Comparison of ENCODE assay signal across 9 mouse cellular contexts in genomic region chr10:98781888-98782351, GRCm38 (mm10).
A peak's percentile ranks its signal among the peaks of the same experiment; 100 is the strongest.
DNase-seq lines count a peak whose midpoint lies in the region; ATAC-seq lines count a peak whose summit lies in the region.
"Had no signal": no experiment of that assay in that cellular context is flagged by ENCODE, and none has a peak within 500 bp of the region (broad histone marks: within the 10 kb centered on the region; RNA-seq: fewer than 3 reads in every experiment).

No protein-coding gene starts in this region.

- no peak overlapping the region for H3K4me2 ChIP-seq in embryonic facial prominence, embryonic 14.5 days (ENCODE audit: low read depth, low read length)
- H3K4me2 ChIP-seq in midbrain, embryonic 13.5 days (replicated peaks), result no peak overlapping the region
- H3K4me2 ChIP-seq: hindbrain, embryonic 15.5 days had no signal

- no peaks in the 10 kb centered on the region for H3K9me3 ChIP-seq in embryonic facial prominence, embryonic 14.5 days (ENCODE audit: control insufficient read depth, low read length)
- no peaks in the 10 kb centered on the region for H3K9me3 ChIP-seq in midbrain, embryonic 13.5 days
- H3K9me3 ChIP-seq: hindbrain, embryonic 15.5 days had no signal

- WGBS in embryonic facial prominence, embryonic 14.5 days, result 26% methylated on average over 3 of the region's 3 CpGs
- 16% methylated on average over 3 of the region's 3 CpGs for WGBS in midbrain, embryonic 13.5 days

- peak; percentile 92 for DNase-seq in heart, adult 11 months
- no peak for DNase-seq in heart, postnatal 25 days (ENCODE audit: low spot score)
- peak; percentile 66 for DNase-seq in CD4-positive helper T cell, adult 2 months (ENCODE audit: low read depth, low spot score)
- peak; percentile 27 for DNase-seq in embryonic facial prominence, embryonic 14.5 days (ENCODE audit: low spot score)
- peak; percentile 41 for DNase-seq in lung, postnatal 10 days
- no peak for DNase-seq in layer of hippocampus, adult 18-20 months (ENCODE audit: low spot score in 2 of 2)
- no peak for DNase-seq in adrenal gland, adult 18-20 months (ENCODE audit: low spot score in 2 of 2)

- intact Hi-C loops in heart, postnatal 25 days (cut with DNase I), result loop anchor here (5.0 kb wide), 1 partner anchor 130 kb away; the partner anchor contains the start of gene Atp2b1

- H3K4me1 ChIP-seq in embryonic facial prominence, embryonic 14.5 days (ENCODE audit: control insufficient read depth, insufficient read depth, low read length), result no peaks in the 10 kb centered on the region
- no peaks in the 10 kb centered on the region for H3K4me1 ChIP-seq in midbrain, embryonic 13.5 days (replicated peaks)
- H3K4me1 ChIP-seq: hindbrain, embryonic 15.5 days had no signal

- H3K27me3 ChIP-seq in embryonic facial prominence, embryonic 14.5 days (replicated peaks; ENCODE audit: control insufficient read depth, insufficient read depth, low read length), result no peaks in the 10 kb centered on the region
- no peaks in the 10 kb centered on the region for H3K27me3 ChIP-seq in midbrain, embryonic 13.5 days
- H3K27me3 ChIP-seq: hindbrain, embryonic 15.5 days had no signal

- no peak overlapping the region for H3K4me3 ChIP-seq in embryonic facial prominence, embryonic 14.5 days (ENCODE audit: low read depth, low read length)
- no peak overlapping the region for H3K4me3 ChIP-seq in midbrain, embryonic 13.5 days (replicated peaks)
- H3K4me3 ChIP-seq: hindbrain, embryonic 15.5 days had no signal

- H3K9ac ChIP-seq in embryonic facial prominence, embryonic 14.5 days (ENCODE audit: low read depth, low read length), result no peak overlapping the region
- H3K9ac ChIP-seq in midbrain, embryonic 13.5 days (replicated peaks), result no peak overlapping the region
- H3K9ac ChIP-seq: hindbrain, embryonic 15.5 days had no signal

- 0 out of 2 replicates have a peak, but pooled peaks have one; percentile 26 for ATAC-seq in embryonic facial prominence, embryonic 14.5 days (ENCODE audit: low read depth)
- no peak for ATAC-seq in midbrain, embryonic 13.5 days

- no peaks in the 10 kb centered on the region for H3K36me3 ChIP-seq in embryonic facial prominence, embryonic 14.5 days (ENCODE audit: control insufficient read depth, insufficient read depth, low read length)
- H3K36me3 ChIP-seq in midbrain, embryonic 13.5 days, result no peaks in the 10 kb centered on the region
- H3K36me3 ChIP-seq: hindbrain, embryonic 15.5 days had no signal

- H3K27ac ChIP-seq in embryonic facial prominence, embryonic 14.5 days (replicated peaks; ENCODE audit: low read depth, low read length), result no peak overlapping the region
- H3K27ac ChIP-seq in midbrain, embryonic 13.5 days, result no peak overlapping the region
- H3K27ac ChIP-seq: hindbrain, embryonic 15.5 days had no signal

Comparison
In these comparisons a context has a peak if more than half of its experiments do, and no peak if none do; other contexts are left out.
1. DNase-seq: peak in heart, adult 11 months (single experiment), CD4-positive helper T cell, adult 2 months (single experiment), embryonic facial prominence, embryonic 14.5 days (single experiment) and lung, postnatal 10 days (single experiment); none in heart, postnatal 25 days (single experiment), layer of hippocampus, adult 18-20 months (0 of 2) and adrenal gland, adult 18-20 months (0 of 2).